Mouse (Mus musculus): ENCODE results near the gene Fam155a. TPM values are rescaled to one million over a fixed set of nuclear protein-coding genes. Genes with fewer than 3 reads are reported as not detected.

Gene Fam155a
- polyA plus RNA-seq, 1 experiment from 2014 or later = 0.41 TPM

DNA sequence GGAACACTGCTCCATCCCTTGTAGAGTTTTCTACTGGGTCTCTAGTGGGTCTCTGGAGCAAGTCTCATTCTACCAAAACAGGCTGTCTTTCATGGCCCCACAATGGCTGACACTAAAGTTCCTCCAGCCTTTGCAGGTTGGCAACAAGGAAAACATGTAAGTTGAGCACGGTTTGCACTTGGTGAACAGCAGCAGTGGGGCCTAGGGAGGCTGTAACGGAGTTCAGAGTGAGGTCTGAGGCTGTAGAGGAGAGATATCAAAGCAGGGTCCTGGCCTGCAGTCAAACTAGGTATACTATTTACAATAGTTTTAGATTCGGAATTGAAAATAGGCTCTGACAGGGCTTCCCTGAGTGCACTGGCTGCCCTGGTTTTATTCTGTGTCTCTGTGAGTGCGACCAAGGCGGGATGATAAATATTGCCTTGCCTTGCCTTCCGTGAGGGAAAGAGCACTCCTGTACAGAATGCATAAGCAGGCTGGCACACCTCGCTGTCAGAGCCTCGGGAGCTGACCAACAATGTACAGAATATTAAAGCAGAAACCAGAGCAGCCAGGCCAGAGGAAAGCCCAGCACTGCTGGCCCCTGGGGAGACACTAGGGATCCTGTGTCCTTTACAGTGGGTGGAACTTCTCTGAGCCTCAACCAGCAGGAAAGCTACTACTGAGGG is 277.3 kb downstream of the Fam155a start:
- Histone ChIP-seq H3K9ac (ENCODE audit: low read depth, low read length) (no peak overlapping the region), H3K36me3 (ENCODE audit: control insufficient read depth, insufficient read depth, low read length) (no peaks in the 10 kb centered on the region), H3K27me3 (replicated peaks; ENCODE audit: control insufficient read depth, insufficient read depth, low read length) (no peaks in the 10 kb centered on the region), H3K4me2 (no peak overlapping the region), H3K9me3 (ENCODE audit: control insufficient read depth, low read length) (no peaks in the 10 kb centered on the region), H3K4me3 (ENCODE audit: low read depth, low read length) (no peak overlapping the region), H3K4me1 (replicated peaks; ENCODE audit: control insufficient read depth, insufficient read depth, low read length) (no peaks in the 10 kb centered on the region), H3K27ac (ENCODE audit: low read depth, low read length) (no peak overlapping the region)
- 63% methylated on average over 8 of the region's 8 CpGs for WGBS
- no peak for ATAC-seq (replicated peaks; ENCODE audit: low FRiP score)
- no peak for DNase-seq (ENCODE audit: low spot score)

GRCm38 (mm10) chr8:9482565-9482964 is 288.4 kb downstream of the Fam155a start:
- 72% methylated on average over 5 of the region's 5 CpGs for WGBS
- ATAC-seq (replicated peaks; ENCODE audit: low FRiP score) (no peak), DNase-seq (ENCODE audit: low spot score) (no peak)
- no peaks in the 10 kb centered on the region for H3K36me3 ChIP-seq (ENCODE audit: control insufficient read depth, insufficient read depth, low read length)
- no peak overlapping the region for H3K9ac ChIP-seq (ENCODE audit: low read depth, low read length)
- no peaks in the 10 kb centered on the region for H3K27me3 ChIP-seq (replicated peaks; ENCODE audit: control insufficient read depth, insufficient read depth, low read length)
- no peak overlapping the region for H3K4me2 ChIP-seq
- H3K9me3 ChIP-seq (ENCODE audit: control insufficient read depth, low read length) = no peaks in the 10 kb centered on the region
- no peak overlapping the region for H3K4me3 ChIP-seq (ENCODE audit: low read depth, low read length)
- no peak overlapping the region for H3K27ac ChIP-seq (ENCODE audit: low read depth, low read length)
- no peaks in the 10 kb centered on the region for H3K4me1 ChIP-seq (replicated peaks; ENCODE audit: control insufficient read depth, insufficient read depth, low read length)

GRCm38 (mm10) chr8:9471290-9471689 is 299.7 kb downstream of the Fam155a start:
- no peak for ATAC-seq (replicated peaks; ENCODE audit: low FRiP score)
- Histone ChIP-seq H3K4me2 (no peak overlapping the region), H3K9me3 (ENCODE audit: control insufficient read depth, low read length) (no peaks in the 10 kb centered on the region), H3K36me3 (ENCODE audit: control insufficient read depth, insufficient read depth, low read length) (no peaks in the 10 kb centered on the region), H3K4me3 (ENCODE audit: low read depth, low read length) (no peak overlapping the region), H3K27ac (ENCODE audit: low read depth, low read length) (no peak overlapping the region), H3K4me1 (replicated peaks; ENCODE audit: control insufficient read depth, insufficient read depth, low read length) (no peaks in the 10 kb centered on the region), H3K27me3 (replicated peaks; ENCODE audit: control insufficient read depth, insufficient read depth, low read length) (no peaks in the 10 kb centered on the region), H3K9ac (ENCODE audit: low read depth, low read length) (no peak overlapping the region)
- DNase-seq (ENCODE audit: low spot score) = no peak
- 63% methylated on average over 5 of the region's 5 CpGs for WGBS

- Histone ChIP-seq H3K27ac (ENCODE audit: low read depth, low read length) (no peak overlapping the region), H3K4me2 (no peak overlapping the region), H3K36me3 (ENCODE audit: control insufficient read depth, insufficient read depth, low read length) (no peaks in the 10 kb centered on the region), H3K4me1 (replicated peaks; ENCODE audit: control insufficient read depth, insufficient read depth, low read length) (no peaks in the 10 kb centered on the region), H3K27me3 (replicated peaks; ENCODE audit: control insufficient read depth, insufficient read depth, low read length) (no peaks in the 10 kb centered on the region), H3K9ac (ENCODE audit: low read depth, low read length) (no peak overlapping the region), H3K4me3 (ENCODE audit: low read depth, low read length) (no peak overlapping the region), H3K9me3 (ENCODE audit: control insufficient read depth, low read length) (no peaks in the 10 kb centered on the region)
- ATAC-seq (replicated peaks; ENCODE audit: low FRiP score) (no peak), DNase-seq (ENCODE audit: low spot score) (no peak)
- WGBS = 51% methylated on average over 3 of the region's 3 CpGs
These were observed 300.8 kb downstream of the Fam155a start for GRCm38 (mm10) chr8:9470114-9470513.

GRCm38 (mm10) chr8:9461111-9461510 is 309.9 kb downstream of the Fam155a start:
- Histone ChIP-seq H3K4me2 (no peak overlapping the region), H3K4me1 (replicated peaks; ENCODE audit: control insufficient read depth, insufficient read depth, low read length) (no peaks in the 10 kb centered on the region), H3K4me3 (ENCODE audit: low read depth, low read length) (no peak overlapping the region), H3K27ac (ENCODE audit: low read depth, low read length) (no peak overlapping the region), H3K36me3 (ENCODE audit: control insufficient read depth, insufficient read depth, low read length) (no peaks in the 10 kb centered on the region), H3K27me3 (replicated peaks; ENCODE audit: control insufficient read depth, insufficient read depth, low read length) (no peaks in the 10 kb centered on the region), H3K9me3 (ENCODE audit: control insufficient read depth, low read length) (no peaks in the 10 kb centered on the region), H3K9ac (ENCODE audit: low read depth, low read length) (no peak overlapping the region)
- no peak for ATAC-seq (replicated peaks; ENCODE audit: low FRiP score)
- no peak for DNase-seq (ENCODE audit: low spot score)
- 58% methylated on average over 4 of the region's 4 CpGs for WGBS

- Histone ChIP-seq H3K27me3 (replicated peaks; ENCODE audit: control insufficient read depth, insufficient read depth, low read length) (no peaks in the 10 kb centered on the region), H3K9ac (ENCODE audit: low read depth, low read length) (no peak overlapping the region), H3K4me3 (ENCODE audit: low read depth, low read length) (no peak overlapping the region), H3K4me2 (no peak overlapping the region), H3K27ac (ENCODE audit: low read depth, low read length) (no peak overlapping the region), H3K36me3 (ENCODE audit: control insufficient read depth, insufficient read depth, low read length) (no peaks in the 10 kb centered on the region), H3K4me1 (replicated peaks; ENCODE audit: control insufficient read depth, insufficient read depth, low read length) (no peaks in the 10 kb centered on the region), H3K9me3 (ENCODE audit: control insufficient read depth, low read length) (no peaks in the 10 kb centered on the region)
- 74% methylated on average over 2 of the region's 2 CpGs for WGBS
- ATAC-seq (replicated peaks; ENCODE audit: low FRiP score) (no peak), DNase-seq (ENCODE audit: low spot score) (no peak)
These were observed 310.3 kb downstream of the Fam155a start for GRCm38 (mm10) chr8:9460707-9461106.

GRCm38 (mm10) chr8:9458614-9459013 is 312.3 kb downstream of the Fam155a start:
- DNase-seq (ENCODE audit: low spot score) (no peak), ATAC-seq (replicated peaks; ENCODE audit: low FRiP score) (no peak)
- Histone ChIP-seq H3K9me3 (ENCODE audit: control insufficient read depth, low read length) (no peaks in the 10 kb centered on the region), H3K27ac (ENCODE audit: low read depth, low read length) (no peak overlapping the region), H3K4me3 (ENCODE audit: low read depth, low read length) (no peak overlapping the region), H3K4me1 (replicated peaks; ENCODE audit: control insufficient read depth, insufficient read depth, low read length) (no peaks in the 10 kb centered on the region), H3K9ac (ENCODE audit: low read depth, low read length) (no peak overlapping the region), H3K27me3 (replicated peaks; ENCODE audit: control insufficient read depth, insufficient read depth, low read length) (no peaks in the 10 kb centered on the region), H3K4me2 (no peak overlapping the region), H3K36me3 (ENCODE audit: control insufficient read depth, insufficient read depth, low read length) (no peaks in the 10 kb centered on the region)
- WGBS = 77% methylated on average over 11 of the region's 11 CpGs

DNA sequence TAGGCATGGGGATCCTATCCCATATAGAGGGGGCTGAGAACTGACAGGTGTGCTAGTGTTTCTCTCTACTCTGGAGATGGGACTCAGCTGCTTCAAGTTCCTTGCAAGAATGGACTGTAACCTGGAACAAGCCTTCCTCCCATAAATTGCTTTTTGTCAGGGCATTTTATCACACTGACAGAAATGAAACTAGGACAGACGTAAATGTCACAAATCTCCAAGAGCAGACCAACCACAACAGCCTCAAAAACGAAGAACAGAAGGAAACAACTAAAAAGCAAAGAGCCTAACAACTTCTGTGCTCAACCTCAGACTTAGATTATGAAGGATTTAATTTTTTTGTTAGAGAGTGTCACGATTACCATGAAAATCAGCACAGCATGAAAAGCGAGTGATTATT is 315.8 kb downstream of the Fam155a start:
- no peak overlapping the region for H3K27ac ChIP-seq (ENCODE audit: low read depth, low read length)
- H3K4me1 ChIP-seq (replicated peaks; ENCODE audit: control insufficient read depth, insufficient read depth, low read length) = no peaks in the 10 kb centered on the region
- no peak for DNase-seq (ENCODE audit: low spot score)
- no peak overlapping the region for H3K4me3 ChIP-seq (ENCODE audit: low read depth, low read length)
- no peaks in the 10 kb centered on the region for H3K36me3 ChIP-seq (ENCODE audit: control insufficient read depth, insufficient read depth, low read length)
- H3K9me3 ChIP-seq (ENCODE audit: control insufficient read depth, low read length) = no peaks in the 10 kb centered on the region; the same call in 1 of the 2 replicates
- no peak overlapping the region for H3K9ac ChIP-seq (ENCODE audit: low read depth, low read length)
- no peak overlapping the region for H3K4me2 ChIP-seq
- no peak for ATAC-seq (replicated peaks; ENCODE audit: low FRiP score)
- 65% methylated on average over 4 of the region's 4 CpGs for WGBS
- no peaks in the 10 kb centered on the region for H3K27me3 ChIP-seq (replicated peaks; ENCODE audit: control insufficient read depth, insufficient read depth, low read length)

- 76% methylated on average over 5 of the region's 5 CpGs for WGBS
- Histone ChIP-seq H3K9me3 (ENCODE audit: control insufficient read depth, low read length) (no peaks in the 10 kb centered on the region; the same call in 1 of the 2 replicates), H3K27ac (ENCODE audit: low read depth, low read length) (no peak overlapping the region), H3K4me3 (ENCODE audit: low read depth, low read length) (no peak overlapping the region), H3K9ac (ENCODE audit: low read depth, low read length) (no peak overlapping the region), H3K4me1 (replicated peaks; ENCODE audit: control insufficient read depth, insufficient read depth, low read length) (no peaks in the 10 kb centered on the region), H3K36me3 (ENCODE audit: control insufficient read depth, insufficient read depth, low read length) (no peaks in the 10 kb centered on the region), H3K4me2 (no peak overlapping the region), H3K27me3 (replicated peaks; ENCODE audit: control insufficient read depth, insufficient read depth, low read length) (no peaks in the 10 kb centered on the region)
- DNase-seq (ENCODE audit: low spot score) (no peak), ATAC-seq (replicated peaks; ENCODE audit: low FRiP score) (no peak)
These were observed 317.2 kb downstream of the Fam155a start for GRCm38 (mm10) chr8:9453742-9454141.

All from liver, embryonic 11.5 days (tissue).